Mouse (Mus musculus) cerebellum, adult 2 months (tissue): Measurements from ENCODE around the gene Slc8a1.

Experiments used
- CTCF ChIP-seq: fragments of 200-500 bp; IDR thresholded peaks from 2 replicates; pipeline ENCODE4 v1.5.1; 2011; ENCODE audit warnings: low read depth, mild to moderate bottlenecking, control low read depth, low read length, moderate library complexity, borderline replicate concordance; ENCODE audit not compliant: insufficient read depth
- POLR2A ChIP-seq: fragments of 200-500 bp; IDR thresholded peaks from 2 replicates; pipeline ENCODE4 v1.6.1; 2011; ENCODE audit warnings: low read length, control low read depth, borderline replicate concordance; ENCODE audit not compliant: insufficient read depth

DNA sequence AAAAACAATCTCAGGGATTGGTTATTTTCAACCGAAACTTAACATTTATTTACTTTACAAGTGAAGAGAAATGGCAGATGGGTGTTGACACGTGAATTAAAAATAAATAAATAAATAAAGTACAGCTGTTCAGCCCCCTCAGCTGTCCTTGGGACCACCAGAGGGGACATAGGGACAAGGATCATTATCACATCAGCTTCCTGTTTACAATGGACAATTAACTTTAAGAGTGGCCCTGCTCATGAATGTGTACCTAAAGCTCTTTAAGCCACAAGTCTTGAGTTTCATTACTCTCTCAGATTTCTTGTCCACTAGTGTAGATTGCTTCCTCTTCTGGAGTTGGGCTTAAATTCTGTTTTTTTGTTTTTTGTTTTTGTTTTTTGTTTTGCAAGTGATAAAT is 12.5 kb upstream of the Slc8a1 start:
- no peak for TF ChIP-seq CTCF
- TF ChIP-seq POLR2A: no peak
